Mouse (Mus musculus) liver, postnatal 0 days (tissue): ENCODE data around the gene Madd. TPM values are rescaled to one million over a fixed set of nuclear protein-coding genes. Genes with fewer than 3 reads are reported as not detected.

Experiments
- ATAC-seq: fragments of 200-750 bp; cut with Nextera tagmentation; 2 replicates; pipeline ENCODE4 v1.8.0; 2017; ENCODE audit warnings: mild to moderate bottlenecking, moderate library complexity
- DNase-seq: peaks from one replicate; pipeline ENCODE4 v3.0.0-alpha.2; 2016
- H3K27ac ChIP-seq: fragments of 300-500 bp; sonication (generic); 2 replicates; pipeline ENCODE4 v1.5.1; 2014; ENCODE audit warnings: antibody characterized with exemption, moderate library complexity, mild to moderate bottlenecking, low read depth
- H3K27me3 ChIP-seq: fragments of 300-500 bp; sonication (generic); 2 replicates; pipeline ENCODE4 v1.6.1; 2014; ENCODE audit warnings: low read length, control low read depth, mixed read lengths; ENCODE audit not compliant: insufficient read depth
- H3K36me3 ChIP-seq: fragments of 300-500 bp; sonication (generic); replicated peaks from 2 replicates; pipeline ENCODE4 v1.6.1; 2014; ENCODE audit warnings: mild to moderate bottlenecking, control low read depth, low read length, moderate library complexity, mixed read lengths; ENCODE audit not compliant: insufficient read depth
- H3K4me1 ChIP-seq: fragments of 300-500 bp; sonication (generic); 2 replicates; pipeline ENCODE4 v1.6.1; 2014; ENCODE audit warnings: antibody characterized with exemption, mild to moderate bottlenecking, control low read depth; ENCODE audit not compliant: insufficient read depth
- H3K4me2 ChIP-seq: fragments of 300-500 bp; sonication (generic); 2 replicates; pipeline ENCODE4 v1.6.1; 2014; ENCODE audit warnings: low read depth, mild to moderate bottlenecking, low read length, moderate library complexity, mixed read lengths
- H3K4me3 ChIP-seq: fragments of 300-500 bp; sonication (generic); 2 replicates; pipeline ENCODE4 v1.5.1; 2014; ENCODE audit warnings: low read depth, low read length
- H3K9ac ChIP-seq: fragments of 300-500 bp; sonication (generic); replicated peaks from 2 replicates; pipeline ENCODE4 v1.6.1; 2014; ENCODE audit warnings: mild to moderate bottlenecking, moderate library complexity
- H3K9me3 ChIP-seq: fragments of 300-500 bp; sonication (generic); 2 replicates; pipeline ENCODE4 v1.6.1; 2016; ENCODE audit warnings: mild to moderate bottlenecking, control low read depth, low read length, mixed read lengths
- CTCF ChIP-seq: sonication (generic); IDR thresholded peaks from 2 replicates; pipeline ENCODE4 v1.5.1; 2016; ENCODE audit warnings: antibody characterized with exemption, low read depth
- EP300 ChIP-seq: IDR thresholded peaks from 2 replicates; pipeline ENCODE4 v1.6.1; 2016; ENCODE audit warnings: antibody characterized with exemption, low read depth, mild to moderate bottlenecking
- WGBS: fragments of 180-500 bp; shearing (Covaris S2); extraction: QIAGEN DNeasy Blood & Tissue Kit; methylation state at CpG from one replicate; pipeline ENCODE4 v1.1.7; 2014; ENCODE audit not compliant: insufficient replicate concordance; 5-methylcytosine and 5-hydroxymethylcytosine counted together
- polyA plus RNA-seq: library from polyadenylated mRNA; unstranded; fragments of >200 nt; fragmentation: Nextera tagmentation; extraction: Ambion mirVana; gene quantifications from 2 replicates; pipeline ENCODE4 v1.2.1, GENCODE M21; 2015

Madd gene
- polyA plus RNA-seq, 1 experiment from 2014 or later: 3.6 TPM

GRCm38 (mm10) chr2:91109241-91109640 lies 74.4 kb downstream of the Madd start:
- DNase-seq (no peak), ATAC-seq (no peak)
- Histone ChIP-seq H3K36me3 (peaks cover 7% of the 10 kb centered on the region; the same call in 1 of the 2 replicates), H3K9me3 (no peaks in the 10 kb centered on the region), H3K9ac (no peak overlapping the region), H3K4me3 (no peak overlapping the region), H3K27me3 (no peaks in the 10 kb centered on the region), H3K27ac (no peak overlapping the region), H3K4me2 (no peak overlapping the region), H3K4me1 (peaks cover 21% of the 10 kb centered on the region)
- 82% methylated on average over 5 of the region's 5 CpGs for WGBS
- TF ChIP-seq CTCF: no peak
- no peak for TF ChIP-seq EP300

DNA sequence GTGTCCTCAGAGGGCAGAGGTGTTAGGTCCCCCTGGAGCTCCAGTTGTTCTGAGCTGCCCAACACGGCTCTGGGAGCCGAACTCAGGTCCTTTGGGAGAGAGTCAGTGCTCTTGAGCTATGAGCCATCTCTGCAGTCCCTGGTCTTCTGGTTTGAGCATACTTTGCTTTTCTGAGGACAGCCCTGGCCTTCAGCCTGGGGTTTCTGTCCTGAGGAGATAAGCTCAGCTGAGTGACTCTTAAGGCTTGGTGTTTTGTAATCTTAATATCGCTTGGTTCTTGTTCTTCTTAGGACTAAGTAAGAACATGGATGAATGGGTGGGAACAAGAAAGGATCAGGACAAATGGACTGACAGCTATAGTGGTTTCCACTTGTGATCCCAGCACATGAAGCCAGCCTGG lies 75.5 kb downstream of the Madd start:
- TF ChIP-seq CTCF (no peak), EP300 (no peak)
- H3K27me3 ChIP-seq: no peaks in the 10 kb centered on the region
- no peak overlapping the region for H3K9ac ChIP-seq
- peaks cover 21% of the 10 kb centered on the region for H3K4me1 ChIP-seq
- DNase-seq (no peak), ATAC-seq (no peak)
- H3K4me3 ChIP-seq: no peak overlapping the region
- no peak overlapping the region for H3K4me2 ChIP-seq
- H3K9me3 ChIP-seq: no peaks in the 10 kb centered on the region
- H3K36me3 ChIP-seq: peaks cover 7% of the 10 kb centered on the region; the same call in 1 of the 2 replicates
- H3K27ac ChIP-seq: no peak overlapping the region
- WGBS: 70% methylated on average over 3 of the region's 3 CpGs

GRCm38 (mm10) chr2:91101124-91101740 lies 82.4 kb downstream of the Madd start:
- WGBS: 12% methylated on average over 7 of the region's 7 CpGs
- Histone ChIP-seq H3K9ac (0 out of 2 replicates have a peak overlapping the region, but pooled peaks have one; percentile 7), H3K36me3 (peaks cover 11% of the 10 kb centered on the region; the same call in 1 of the 2 replicates), H3K27ac (no peak overlapping the region), H3K4me3 (no peak overlapping the region), H3K4me2 (peak overlapping the region; percentile 36; the same call in 1 of the 2 replicates), H3K4me1 (peaks cover 13% of the 10 kb centered on the region), H3K27me3 (no peaks in the 10 kb centered on the region), H3K9me3 (no peaks in the 10 kb centered on the region)
- TF ChIP-seq EP300 (no peak), CTCF (peak; percentile 97)
- DNase-seq (peak; percentile 93), ATAC-seq (peak; percentile 67)

DNA sequence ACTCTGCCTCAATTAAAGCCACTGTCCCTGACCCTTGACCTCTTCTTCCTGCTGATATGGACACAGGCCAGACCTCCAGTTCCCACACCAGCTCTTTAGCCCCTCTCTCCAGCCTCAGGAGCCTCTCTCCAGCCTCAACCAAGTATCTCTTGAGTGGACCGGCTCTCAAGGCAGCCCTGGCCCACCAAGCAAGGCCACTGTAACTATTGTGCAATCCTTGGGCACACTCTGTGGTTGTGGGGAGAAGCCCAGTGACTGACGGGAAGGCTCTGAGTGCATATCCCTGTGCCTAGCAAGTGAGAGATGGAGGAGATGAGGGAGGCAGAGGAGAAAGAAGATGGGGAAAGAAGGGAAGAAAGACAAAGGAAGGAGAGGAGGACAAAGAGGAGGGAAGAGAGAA lies 85.5 kb downstream of the Madd start:
- peak overlapping the region; percentile 65 for H3K4me2 ChIP-seq
- peak overlapping the region; percentile 77 for H3K9ac ChIP-seq
- no peak for DNase-seq
- TF ChIP-seq EP300: no peak
- TF ChIP-seq CTCF: no peak
- WGBS: 38% methylated on average over 2 of the region's 2 CpGs
- H3K4me3 ChIP-seq: peak overlapping the region; percentile 54
- H3K4me1 ChIP-seq: peaks cover 19% of the 10 kb centered on the region
- ATAC-seq: no peak
- no peaks in the 10 kb centered on the region for H3K9me3 ChIP-seq
- H3K36me3 ChIP-seq: 0 out of 2 replicates have a peak, but pooled peaks cover 4% of the 10 kb centered on the region
- no peaks in the 10 kb centered on the region for H3K27me3 ChIP-seq
- peak overlapping the region; percentile 84 for H3K27ac ChIP-seq

GRCm38 (mm10) chr2:91097015-91097414 lies 86.6 kb downstream of the Madd start:
- ATAC-seq: peak; percentile 26
- peaks cover 19% of the 10 kb centered on the region for H3K4me1 ChIP-seq
- DNase-seq: no peak
- TF ChIP-seq EP300 (no peak), CTCF (no peak)
- H3K27me3 ChIP-seq: no peaks in the 10 kb centered on the region
- 30% methylated on average over 10 of the region's 10 CpGs for WGBS
- peak overlapping the region; percentile 54 for H3K4me3 ChIP-seq
- peak overlapping the region; percentile 65 for H3K4me2 ChIP-seq
- H3K36me3 ChIP-seq: 0 out of 2 replicates have a peak, but pooled peaks cover 4% of the 10 kb centered on the region
- H3K9me3 ChIP-seq: no peaks in the 10 kb centered on the region
- H3K27ac ChIP-seq: peak overlapping the region; percentile 84
- H3K9ac ChIP-seq: peak overlapping the region; percentile 77

DNA sequence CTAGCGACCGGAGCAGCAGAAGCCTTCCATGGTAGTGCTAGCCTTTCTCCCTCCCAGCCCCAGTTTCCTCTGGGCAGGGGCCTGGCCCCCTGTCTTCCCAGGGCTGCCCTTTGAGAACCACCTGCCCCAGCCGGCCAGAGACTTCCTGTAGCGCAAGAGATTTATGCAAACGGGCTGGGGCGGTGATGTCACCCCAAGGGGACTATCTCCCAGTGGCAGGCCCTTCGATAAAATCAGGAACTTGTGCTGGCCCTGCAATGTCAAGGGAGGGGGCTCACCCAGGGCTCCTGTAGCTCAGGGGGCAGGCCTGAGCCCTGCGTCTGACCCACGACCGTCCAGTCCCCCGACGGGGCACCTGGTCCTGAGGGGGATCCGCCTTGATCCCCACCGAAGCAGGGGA lies 87.1 kb downstream of the Madd start:
- peak overlapping the region; percentile 65 for H3K4me2 ChIP-seq

More for the DNA sequence above, 87.1 kb downstream of the Madd start:
- no peaks in the 10 kb centered on the region for H3K27me3 ChIP-seq
- H3K4me1 ChIP-seq: peaks cover 19% of the 10 kb centered on the region
- ATAC-seq (peak; percentile 78), DNase-seq (peak; percentile 74)
- H3K4me3 ChIP-seq: peak overlapping the region; percentile 54
- TF ChIP-seq EP300 (0 out of 2 replicates have a peak, but pooled peaks have one; percentile 8), CTCF (no peak)
- WGBS: 34% methylated on average over 14 of the region's 14 CpGs
- peak overlapping the region; percentile 77 for H3K9ac ChIP-seq
- H3K27ac ChIP-seq: peak overlapping the region; percentile 84
- no peaks in the 10 kb centered on the region for H3K9me3 ChIP-seq
- 0 out of 2 replicates have a peak, but pooled peaks cover 2% of the 10 kb centered on the region for H3K36me3 ChIP-seq
